Mouse (Mus musculus): ENCODE results near the gene Grasp.
A peak's percentile ranks its signal among the peaks of the same experiment; 100 is the strongest.

Gene Grasp

GRCm38 (mm10) chr15:101248029-101248710 is 24.2 kb downstream of the Grasp start:
- DNase-seq (ENCODE audit: low spot score): no peak

- no peak for DNase-seq (ENCODE audit: low spot score)
Observed at GRCm38 (mm10) chr15:101250220-101250800, 26.3 kb downstream of the Grasp start.

GRCm38 (mm10) chr15:101251930-101252329 is 27.9 kb downstream of the Grasp start:
- no peak for DNase-seq (ENCODE audit: low spot score)

- DNase-seq (ENCODE audit: low spot score): no peak
Observed at GRCm38 (mm10) chr15:101252614-101253013, 28.6 kb downstream of the Grasp start.

GRCm38 (mm10) chr15:101253563-101253885 is 29.5 kb downstream of the Grasp start:
- DNase-seq (ENCODE audit: low spot score): no peak

GRCm38 (mm10) chr15:101253886-101254795 is 30.2 kb downstream of the Grasp start, which contains the start of gene Nr4a1:
TSS of gene Nr4a1 (plus strand) at chr15:101254269.
- DNase-seq (ENCODE audit: low spot score): peak; percentile 79

GRCm38 (mm10) chr15:101255842-101256462 is 32.0 kb downstream of the Grasp start:
- peak; percentile 42 for DNase-seq (ENCODE audit: low spot score)

- peak; percentile 40 for DNase-seq (ENCODE audit: low spot score)
Observed at GRCm38 (mm10) chr15:101256463-101257206, 32.6 kb downstream of the Grasp start.

GRCm38 (mm10) chr15:101258420-101258819 is 34.4 kb downstream of the Grasp start:
- DNase-seq (ENCODE audit: low spot score): peak; percentile 44

GRCm38 (mm10) chr15:101259922-101260321 is 35.9 kb downstream of the Grasp start:
- DNase-seq (ENCODE audit: low spot score): no peak

- no peak for DNase-seq (ENCODE audit: low spot score)
Observed at GRCm38 (mm10) chr15:101260387-101260786, 36.4 kb downstream of the Grasp start.

GRCm38 (mm10) chr15:101260874-101261622 is 37.1 kb downstream of the Grasp start:
- DNase-seq (ENCODE audit: low spot score): no peak

- peak; percentile 38 for DNase-seq (ENCODE audit: low spot score)
Observed at GRCm38 (mm10) chr15:101262502-101262901, 38.5 kb downstream of the Grasp start.

- DNase-seq (ENCODE audit: low spot score): peak; percentile 98
Observed at GRCm38 (mm10) chr15:101266132-101266963, 42.4 kb downstream of the Grasp start.

- DNase-seq (ENCODE audit: low spot score): no peak
Observed at GRCm38 (mm10) chr15:101267053-101268032, 43.4 kb downstream of the Grasp start.

- no peak for DNase-seq (ENCODE audit: low spot score)
Observed at GRCm38 (mm10) chr15:101270101-101270820, 46.3 kb downstream of the Grasp start.

- DNase-seq (ENCODE audit: low spot score): no peak
Observed at GRCm38 (mm10) chr15:101271107-101271506, 47.1 kb downstream of the Grasp start.

GRCm38 (mm10) chr15:101271513-101271912 is 47.5 kb downstream of the Grasp start:
- no peak for DNase-seq (ENCODE audit: low spot score)
